Comparison of ENCODE assay signal across 9 mouse cellular contexts in the genomic region with DNA sequence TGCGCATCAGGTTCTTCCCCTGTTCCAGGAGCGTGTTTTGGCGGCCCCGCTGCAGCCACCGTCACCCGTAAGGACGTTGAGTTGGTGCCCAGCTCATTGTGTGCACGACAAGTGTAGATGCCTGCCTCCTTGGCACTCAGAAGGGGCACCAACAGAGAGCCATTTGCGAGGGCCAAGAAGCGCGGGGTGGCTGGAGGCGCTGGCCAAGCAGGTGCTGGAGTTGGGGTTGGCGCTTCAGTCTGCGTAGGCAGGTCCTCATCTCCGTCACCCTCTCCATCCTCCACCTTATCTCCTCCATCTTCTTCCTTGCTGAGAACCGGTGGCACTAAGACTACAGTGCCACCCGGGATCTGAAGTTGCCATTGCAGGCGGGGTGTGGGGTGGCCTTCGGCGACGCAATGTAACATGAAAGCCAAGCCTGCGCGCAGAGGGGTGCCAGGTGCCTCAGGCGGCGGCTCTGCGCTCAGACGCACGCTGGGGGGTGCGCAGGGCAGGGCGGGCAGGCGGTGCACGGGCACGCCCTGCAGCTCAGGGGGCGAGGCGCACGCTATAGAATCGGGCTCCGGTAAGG. TPM values are rescaled to one million over a fixed set of nuclear protein-coding genes. Genes with fewer than 3 reads are reported as not detected.
DNase-seq lines count a peak whose midpoint lies in the region; ATAC-seq and TF ChIP-seq lines count a peak whose summit lies in the region.
"Had no signal": no experiment of that assay in that cellular context is flagged by ENCODE, and none has a peak within 500 bp of the region (broad histone marks: within the 10 kb centered on the region; RNA-seq: fewer than 3 reads in every experiment).

No protein-coding gene starts in this region.

- no peak for ATAC-seq in CD4-positive, CD25-positive, alpha-beta regulatory T cell, adult 4 months

- no peaks in the 10 kb centered on the region for H3K79me2 ChIP-seq in myocyte (ENCODE audit: control insufficient read depth, insufficient read depth)

- intact Hi-C loops in gastrocnemius, adult 2 months (cut with DNase I) = no loop called here
- intact Hi-C loops in gastrocnemius, postnatal 36 days (cut with DNase I) = no loop called here

- peak overlapping the region; percentile 66 for H3K4me3 ChIP-seq in gastrocnemius, adult 2 months
- H3K4me3 ChIP-seq in hindbrain, embryonic 10.5 days = peak overlapping the region; percentile 38
- H3K4me3 ChIP-seq in myocyte = no peak overlapping the region

- no peak for TF ChIP-seq POLR2A in myocyte (IDR thresholded peaks at IDR 0.05; ENCODE audit: insufficient read length, low read depth)

- H3ac ChIP-seq in myocyte (ENCODE audit: control insufficient read depth, insufficient read length) = no peak overlapping the region

- WGBS in hindbrain, embryonic 10.5 days = 2% methylated on average over 38 of the region's 38 CpGs

- H3K27me3 ChIP-seq in hindbrain, embryonic 10.5 days (ENCODE audit: insufficient read depth, poor library complexity, severe bottlenecking) = peaks cover 100% of the 10 kb centered on the region
- H3K27me3 ChIP-seq in myocyte (ENCODE audit: control insufficient read depth, insufficient read depth, insufficient read length) = no peaks in the 10 kb centered on the region

- no peak for TF ChIP-seq CTCF in gastrocnemius, adult 2 months (IDR thresholded peaks at IDR 0.05)

- no peak for DNase-seq in gastrocnemius, adult 2 months
- DNase-seq in gastrocnemius, postnatal 36 days = no peak
- peak; percentile 51 for DNase-seq in right cerebral cortex, adult 18-20 months
- DNase-seq in right cerebral cortex, postnatal 36 days (ENCODE audit: low spot score in 2 of 2) = no peak
- no peak for DNase-seq in hindbrain, embryonic 10.5 days (ENCODE audit: low spot score)
- no peak for DNase-seq in ovary, adult 18-20 months (ENCODE audit: low spot score)

- H3K9me3 ChIP-seq in hindbrain, embryonic 10.5 days = no peaks in the 10 kb centered on the region

- H3K4me1 ChIP-seq in hindbrain, embryonic 10.5 days (replicated peaks) = peaks cover 85% of the 10 kb centered on the region

- H3K27ac ChIP-seq in gastrocnemius, adult 2 months = no peak overlapping the region
- 0 out of 2 replicates have a peak overlapping the region, but pooled peaks have one; percentile 12 for H3K27ac ChIP-seq in hindbrain, embryonic 10.5 days
- H3K27ac ChIP-seq: macrophage had no signal

- peak overlapping the region; percentile 80 for H3K4me2 ChIP-seq in myocyte (ENCODE audit: low read depth)

- H3K36me3 ChIP-seq in hindbrain, embryonic 10.5 days = no peaks in the 10 kb centered on the region
- H3K36me3 ChIP-seq in myocyte (ENCODE audit: control insufficient read depth, insufficient read depth) = no peaks in the 10 kb centered on the region

TF ChIP-seq in myocyte, 11 proteins besides CTCF, POLR2A, EP300 and RAD21:
- peak in 1 of 3 experiments; percentile 4 for TF ChIP-seq MYOD1 (IDR thresholded peaks at IDR 0.05; ENCODE audit: control insufficient read depth in 1 of 3, insufficient read length in 2 of 3, low read depth in 2 of 3)
- no peak for TF ChIP-seq REST (IDR thresholded peaks at IDR 0.05; ENCODE audit: insufficient read depth, insufficient read length)
- TF ChIP-seq USF1 (IDR thresholded peaks at IDR 0.05; ENCODE audit: low read depth) = no peak
- no peak for TF ChIP-seq POLR2AphosphoS2 (IDR thresholded peaks at IDR 0.05; ENCODE audit: insufficient read length, low read depth)
- TF ChIP-seq TCF12 (IDR thresholded peaks at IDR 0.05; ENCODE audit: insufficient read depth, poor library complexity, severe bottlenecking) = no peak
- no peak for TF ChIP-seq TCF3 (IDR thresholded peaks at IDR 0.05; ENCODE audit: insufficient read length, low read depth)
- no peak for TF ChIP-seq MAX (IDR thresholded peaks at IDR 0.05; ENCODE audit: low read depth)
- no peak for TF ChIP-seq SRF (IDR thresholded peaks at IDR 0.05; ENCODE audit: control insufficient read depth, insufficient read length, low read depth)
- no peak for TF ChIP-seq MYOG (IDR thresholded peaks at IDR 0.05; ENCODE audit: control insufficient read depth in 1 of 3, insufficient read depth in 1 of 3, insufficient read length in 2 of 3, low read depth in 2 of 3)

RNA-seq across cellular contexts. Expression of a gene that starts 5.2 kb away (rescaled TPM):
- 10 to 100 TPM; 11.9 to 26.1 TPM for total RNA-seq in gastrocnemius, adult 2 months (2021)
- total RNA-seq in gastrocnemius, postnatal 36 days (2021) = 10 to 100 TPM; 20.5 to 24.0 TPM
- 9.9 and 14.0 TPM in 2 replicates for polyA plus RNA-seq in hindbrain, embryonic 10.5 days (2016; fragmentation: Nextera tagmentation; extraction: Ambion mirVana)
- polyA plus RNA-seq in myocyte (2012; fragmentation: generic; extraction: Trizol) = 30.3 TPM
- polyA plus RNA-seq in CD4-positive, CD25-positive, alpha-beta regulatory T cell, adult 4 months (2017; shearing (Covaris generic)) = 1 to 10 TPM in 1 of 2 experiments, under 1 TPM in 1; 0.77 to 1.2 TPM
- polyA plus RNA-seq: macrophage had no signal

RNA-seq across cellular contexts. Expression of a gene that starts 5.2 kb away (rescaled TPM):
- total RNA-seq in gastrocnemius, adult 2 months (2021) = 1 to 10 TPM; 2.6 to 3.3 TPM
- 1 to 10 TPM; 2.6 to 4.7 TPM for total RNA-seq in gastrocnemius, postnatal 36 days (2021)
- polyA plus RNA-seq in hindbrain, embryonic 10.5 days (2016; fragmentation: Nextera tagmentation; extraction: Ambion mirVana) = 1.5 and 6.6 TPM in 2 replicates
- 0.32 TPM for polyA plus RNA-seq in myocyte (2012; fragmentation: generic; extraction: Trizol)
- polyA plus RNA-seq in CD4-positive, CD25-positive, alpha-beta regulatory T cell, adult 4 months (2017; shearing (Covaris generic)) = not detected
- polyA plus RNA-seq: macrophage had no signal

RNA-seq across cellular contexts. Expression of a gene that starts 50.7 kb away (rescaled TPM):
- total RNA-seq in gastrocnemius, adult 2 months (2021) = 1 to 10 TPM; 4.1 to 4.5 TPM
- total RNA-seq in gastrocnemius, postnatal 36 days (2021) = 1 to 10 TPM; 4.0 to 4.3 TPM
- polyA plus RNA-seq in hindbrain, embryonic 10.5 days (2016; fragmentation: Nextera tagmentation; extraction: Ambion mirVana) = 9.5 and 13.5 TPM in 2 replicates
- 15.5 TPM for polyA plus RNA-seq in myocyte (2012; fragmentation: generic; extraction: Trizol)
- polyA plus RNA-seq in CD4-positive, CD25-positive, alpha-beta regulatory T cell, adult 4 months (2017; shearing (Covaris generic)) = 10 to 100 TPM; 45.9 to 77.9 TPM

RNA-seq across cellular contexts. Expression of a gene that starts 54.1 kb away (rescaled TPM):
- total RNA-seq in gastrocnemius, adult 2 months (2021) = 1 to 10 TPM; 6.8 to 7.3 TPM
- 1 to 10 TPM; 5.5 to 7.5 TPM for total RNA-seq in gastrocnemius, postnatal 36 days (2021)
- polyA plus RNA-seq in hindbrain, embryonic 10.5 days (2016; fragmentation: Nextera tagmentation; extraction: Ambion mirVana) = 27.7 and 39.8 TPM in 2 replicates
- 37.9 TPM for polyA plus RNA-seq in myocyte (2012; fragmentation: generic; extraction: Trizol)
- 10 to 100 TPM; 26.0 to 83.0 TPM for polyA plus RNA-seq in CD4-positive, CD25-positive, alpha-beta regulatory T cell, adult 4 months (2017; shearing (Covaris generic))
